Mouse (Mus musculus): ENCODE measurements at regions not wholly inside any gene's neighbourhood (a gene's known extent, or its start where the extent isn't known, plus 50 kb on each side); places are given as distances from the start of the nearest gene placed in this dataset.

- no peak overlapping the region for H3K4me2 ChIP-seq (replicated peaks)
- no peaks in the 10 kb centered on the region for H3K9me3 ChIP-seq (replicated peaks)
- H3K27ac ChIP-seq, result no peak overlapping the region
- ATAC-seq (ENCODE audit: low FRiP score), result no peak
- no peaks in the 10 kb centered on the region for H3K4me1 ChIP-seq
- 80% methylated on average over 7 of the region's 7 CpGs for WGBS
- H3K27me3 ChIP-seq, result no peaks in the 10 kb centered on the region
- H3K4me3 ChIP-seq, result no peak overlapping the region
- no peak overlapping the region for H3K9ac ChIP-seq
- no peaks in the 10 kb centered on the region for H3K36me3 ChIP-seq
Measured at GRCm38 (mm10) chr6:51288306-51289066, 144.0 kb upstream of the Nfe2l3 start.

DNA sequence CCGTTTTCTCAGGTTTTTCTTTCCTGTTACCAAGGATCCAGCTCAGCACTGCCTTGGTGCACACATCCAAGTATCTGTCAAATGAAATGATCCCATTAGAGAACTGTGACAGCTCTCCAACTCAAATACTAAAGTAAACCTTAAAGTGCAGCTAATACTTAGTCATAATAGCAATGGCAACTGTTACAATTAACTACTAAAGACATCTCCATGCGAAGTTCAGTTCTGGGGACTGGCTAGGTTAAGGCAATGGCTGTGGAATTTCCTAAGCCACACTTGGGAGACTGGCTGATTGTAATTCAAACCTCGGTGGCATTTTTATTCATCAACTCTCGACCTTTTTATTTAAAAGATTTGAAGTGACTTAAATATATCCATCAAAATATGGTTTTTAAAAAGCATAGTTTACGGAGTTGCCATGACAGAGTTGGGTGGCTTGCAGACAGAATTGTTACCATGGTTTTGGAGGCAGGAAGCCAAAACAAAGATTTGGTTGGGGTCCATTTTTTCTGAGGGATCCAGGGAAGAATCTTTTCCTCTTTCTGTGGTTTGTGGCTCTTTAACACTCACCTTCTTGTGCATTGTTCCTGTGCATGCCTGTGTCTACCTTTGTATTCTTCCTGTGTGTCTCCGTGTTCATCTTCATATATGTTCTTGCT is 143.3 kb upstream of the Nfe2l3 start:
- Histone ChIP-seq H3K4me2 (replicated peaks) (no peak overlapping the region), H3K4me3 (no peak overlapping the region), H3K4me1 (no peaks in the 10 kb centered on the region), H3K36me3 (no peaks in the 10 kb centered on the region), H3K27me3 (no peaks in the 10 kb centered on the region), H3K9me3 (replicated peaks) (no peaks in the 10 kb centered on the region), H3K27ac (no peak overlapping the region), H3K9ac (no peak overlapping the region)
- WGBS, result 73% methylated on average over 6 of the region's 6 CpGs
- ATAC-seq (ENCODE audit: low FRiP score), result no peak

GRCm38 (mm10) chr6:51300694-51301417 is 131.6 kb upstream of the Nfe2l3 start:
- H3K4me1 ChIP-seq, result no peaks in the 10 kb centered on the region
- H3K9me3 ChIP-seq (replicated peaks), result 0 out of 2 replicates have a peak, but pooled peaks cover 3% of the 10 kb centered on the region
- no peak for ATAC-seq (ENCODE audit: low FRiP score)
- 77% methylated on average over 11 of the region's 11 CpGs for WGBS
- no peak overlapping the region for H3K9ac ChIP-seq
- no peak overlapping the region for H3K4me2 ChIP-seq (replicated peaks)
- H3K27me3 ChIP-seq, result no peaks in the 10 kb centered on the region
- no peak overlapping the region for H3K4me3 ChIP-seq
- H3K27ac ChIP-seq, result no peak overlapping the region
- no peaks in the 10 kb centered on the region for H3K36me3 ChIP-seq

- no peak overlapping the region for H3K4me2 ChIP-seq (replicated peaks)
- no peaks in the 10 kb centered on the region for H3K27me3 ChIP-seq
- H3K27ac ChIP-seq, result no peak overlapping the region
- 88% methylated on average over 4 of the region's 4 CpGs for whole genome bisulfite sequencing
- H3K4me1 ChIP-seq, result no peaks in the 10 kb centered on the region
- H3K9me3 ChIP-seq (replicated peaks), result 0 out of 2 replicates have a peak, but pooled peaks cover 3% of the 10 kb centered on the region
- no peak overlapping the region for H3K9ac ChIP-seq
- no peak for ATAC-seq (ENCODE audit: low FRiP score)
- no peaks in the 10 kb centered on the region for H3K36me3 ChIP-seq
- no peak overlapping the region for H3K4me3 ChIP-seq
Measured at GRCm38 (mm10) chr6:51301831-51302230, 130.6 kb upstream of the Nfe2l3 start.

DNA sequence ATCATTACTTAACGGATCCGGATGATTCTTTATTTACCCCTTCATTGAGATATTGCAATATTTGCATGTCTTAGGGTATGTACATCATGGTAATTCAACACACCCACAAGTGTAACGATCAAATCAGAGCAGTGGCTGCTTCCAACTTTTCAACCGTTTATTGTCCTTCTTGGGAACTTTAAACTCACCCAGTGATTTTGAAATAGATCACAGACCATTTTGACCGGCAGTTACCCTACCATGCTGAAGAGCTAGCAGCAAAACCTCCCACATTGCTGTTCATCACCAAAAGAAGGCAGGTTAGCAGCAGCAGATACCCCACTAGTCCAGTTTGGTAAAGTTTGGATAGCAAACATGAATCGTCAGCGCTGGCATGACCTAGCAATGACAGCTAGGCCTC is 130.2 kb upstream of the Nfe2l3 start:
- no peak for ATAC-seq (ENCODE audit: low FRiP score)
- no peaks in the 10 kb centered on the region for H3K27me3 ChIP-seq

DNA sequence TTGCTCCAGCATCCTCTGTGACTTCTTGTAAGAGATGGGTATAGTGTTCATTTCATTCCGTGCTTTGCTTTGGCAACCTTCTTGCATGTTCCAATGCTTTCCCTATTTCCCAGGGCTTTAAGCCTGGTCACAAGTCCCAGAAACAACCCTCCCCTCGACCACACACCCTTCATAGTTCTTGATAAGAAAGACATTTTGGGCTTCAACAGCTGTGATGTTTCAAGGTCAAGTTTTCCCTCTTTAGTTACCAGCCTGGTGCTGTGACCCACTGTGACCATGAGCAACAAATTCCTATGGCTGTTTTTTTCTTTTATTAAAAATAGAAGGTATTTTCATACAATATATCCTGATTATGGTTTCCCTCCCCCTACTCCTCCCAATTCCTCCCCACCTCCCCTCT is 114.1 kb upstream of the Nfe2l3 start:
- no peak overlapping the region for H3K4me3 ChIP-seq
- WGBS, result 79% methylated on average over 2 of the region's 2 CpGs
- peaks cover 10% of the 10 kb centered on the region for H3K4me1 ChIP-seq
- H3K36me3 ChIP-seq, result no peaks in the 10 kb centered on the region
- no peak overlapping the region for H3K27ac ChIP-seq
- H3K9ac ChIP-seq, result no peak overlapping the region
- H3K4me2 ChIP-seq (replicated peaks), result no peak overlapping the region
- no peak for ATAC-seq (ENCODE audit: low FRiP score)
- no peaks in the 10 kb centered on the region for H3K9me3 ChIP-seq (replicated peaks)
- no peaks in the 10 kb centered on the region for H3K27me3 ChIP-seq

More for the DNA sequence above, 130.2 kb upstream of the Nfe2l3 start:
- Histone ChIP-seq H3K36me3 (no peaks in the 10 kb centered on the region), H3K9ac (no peak overlapping the region), H3K4me1 (no peaks in the 10 kb centered on the region), H3K4me3 (no peak overlapping the region), H3K4me2 (replicated peaks) (no peak overlapping the region), H3K9me3 (replicated peaks) (0 out of 2 replicates have a peak, but pooled peaks cover 3% of the 10 kb centered on the region), H3K27ac (no peak overlapping the region)
- WGBS, result 92% methylated on average over 7 of the region's 7 CpGs

GRCm38 (mm10) chr6:51320019-51320418 is 112.5 kb upstream of the Nfe2l3 start:
- WGBS, result 69% methylated on average over 1 of the region's 1 CpGs
- Histone ChIP-seq H3K9ac (no peak overlapping the region), H3K36me3 (no peaks in the 10 kb centered on the region), H3K4me3 (no peak overlapping the region), H3K4me2 (replicated peaks) (no peak overlapping the region), H3K9me3 (replicated peaks) (no peaks in the 10 kb centered on the region), H3K27ac (no peak overlapping the region), H3K27me3 (no peaks in the 10 kb centered on the region), H3K4me1 (peaks cover 10% of the 10 kb centered on the region)
- no peak for ATAC-seq (ENCODE audit: low FRiP score)

- H3K4me1 ChIP-seq, result peaks cover 10% of the 10 kb centered on the region
- H3K36me3 ChIP-seq, result no peaks in the 10 kb centered on the region
- no peak overlapping the region for H3K9ac ChIP-seq
- H3K9me3 ChIP-seq (replicated peaks), result no peaks in the 10 kb centered on the region
- WGBS, result 47% methylated on average over 8 of the region's 8 CpGs
- no peak for ATAC-seq (ENCODE audit: low FRiP score)
- H3K27ac ChIP-seq, result 0 out of 2 replicates have a peak overlapping the region, but pooled peaks have one; percentile 17
- no peak overlapping the region for H3K4me2 ChIP-seq (replicated peaks)
- H3K27me3 ChIP-seq, result no peaks in the 10 kb centered on the region
- no peak overlapping the region for H3K4me3 ChIP-seq
Measured at GRCm38 (mm10) chr6:51320676-51321419, 111.6 kb upstream of the Nfe2l3 start.

DNA sequence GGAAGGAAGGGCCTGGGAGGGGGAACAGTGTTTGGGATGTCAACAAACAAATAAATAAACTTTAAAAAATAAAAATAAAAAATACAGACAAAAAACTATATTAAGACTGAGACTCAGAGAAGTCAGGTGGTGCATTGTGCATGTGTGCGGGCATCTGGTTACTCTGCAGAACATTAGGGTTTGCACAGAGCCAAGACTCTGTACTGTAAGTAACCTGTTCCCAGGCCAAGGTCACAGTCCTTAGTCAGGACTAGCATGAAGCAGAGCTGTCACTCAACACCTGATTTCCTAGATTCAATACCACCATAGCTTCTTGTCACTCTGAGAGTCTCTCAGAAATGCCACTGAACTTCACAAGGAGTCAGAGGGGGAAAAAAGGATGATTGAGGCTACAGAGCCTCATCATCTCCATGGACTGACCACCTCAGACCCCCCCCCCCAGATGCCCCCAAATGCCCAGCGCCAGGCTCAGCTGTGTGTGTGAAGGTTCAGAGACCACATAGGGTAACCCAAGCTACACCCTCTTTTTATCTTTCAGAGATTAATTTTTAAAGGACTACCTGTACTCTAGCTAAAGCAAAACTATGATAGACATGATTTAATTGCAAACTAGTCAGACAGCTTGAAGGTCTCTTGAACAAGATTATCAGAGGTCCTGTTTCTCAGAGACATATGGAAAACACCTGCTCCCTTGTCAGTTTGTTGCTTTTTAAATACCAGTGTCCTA is 106.2 kb upstream of the Nfe2l3 start:
- Histone ChIP-seq H3K9ac (no peak overlapping the region), H3K27ac (no peak overlapping the region), H3K4me3 (no peak overlapping the region), H3K36me3 (no peaks in the 10 kb centered on the region), H3K27me3 (peaks cover 5% of the 10 kb centered on the region), H3K4me2 (replicated peaks) (no peak overlapping the region), H3K4me1 (peaks cover under 1% of the 10 kb centered on the region; the same call in 1 of the 2 replicates), H3K9me3 (replicated peaks) (no peaks in the 10 kb centered on the region)
- 96% methylated on average over 2 of the region's 2 CpGs for WGBS
- no peak for ATAC-seq (ENCODE audit: low FRiP score)

DNA sequence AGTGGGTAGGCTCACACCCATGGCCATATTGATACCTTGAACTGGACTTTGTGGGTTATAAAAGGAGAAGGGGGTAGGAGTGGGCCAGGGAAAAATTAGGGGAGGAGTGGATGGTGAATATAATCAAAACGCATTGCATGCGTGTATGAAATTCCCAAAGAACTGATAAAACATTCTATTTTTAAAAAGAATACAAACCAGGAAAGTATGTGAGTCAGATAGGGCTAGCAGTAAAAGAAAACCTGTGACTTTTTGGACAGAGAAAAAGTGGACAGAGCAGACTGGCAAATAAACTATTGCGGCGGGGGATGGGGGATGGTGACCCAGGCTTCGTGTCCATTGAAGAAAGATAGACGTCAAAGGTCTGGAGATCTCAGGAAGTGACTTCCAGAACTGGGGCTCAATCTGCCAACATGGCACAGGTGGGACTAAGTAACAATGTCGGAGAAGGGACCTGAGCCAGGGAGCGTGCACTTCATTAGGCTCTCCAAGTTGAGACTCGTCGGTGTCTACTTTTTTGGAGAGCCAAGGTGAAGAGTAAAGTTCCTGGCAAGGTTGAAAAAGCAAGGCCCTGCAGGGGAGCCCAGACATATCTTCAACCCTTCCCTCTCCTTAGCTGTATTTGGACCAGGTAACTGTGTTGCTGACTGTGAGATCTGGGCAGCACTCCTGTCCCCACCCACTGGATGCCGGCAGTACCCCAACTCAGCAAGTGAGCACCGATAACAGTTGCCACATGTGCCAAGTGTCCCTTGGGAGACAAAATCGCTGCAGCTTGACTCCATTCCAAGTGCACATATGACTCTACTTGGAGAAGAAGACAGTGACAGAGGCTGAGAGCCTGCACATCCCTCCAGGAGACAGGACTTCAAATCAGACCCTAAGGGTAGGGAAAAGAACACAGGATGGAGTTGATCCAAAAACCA is 103.1 kb upstream of the Nfe2l3 start:
- Histone ChIP-seq H3K4me1 (peaks cover 9% of the 10 kb centered on the region), H3K9me3 (replicated peaks) (no peaks in the 10 kb centered on the region), H3K27ac (no peak overlapping the region), H3K4me3 (no peak overlapping the region), H3K4me2 (replicated peaks) (no peak overlapping the region), H3K27me3 (peaks cover 5% of the 10 kb centered on the region), H3K9ac (no peak overlapping the region), H3K36me3 (no peaks in the 10 kb centered on the region)
- WGBS, result 90% methylated on average over 13 of the region's 13 CpGs
- ATAC-seq (ENCODE audit: low FRiP score), result no peak
